Mouse (Mus musculus): Measurements from ENCODE around the gene Nfkbie. TPM values are rescaled to one million over a fixed set of nuclear protein-coding genes. Genes with fewer than 3 reads are reported as not detected.

Gene Nfkbie
- total and polyA plus RNA-seq, 3 experiments = 78.7 to 136 (median 90.0) TPM

DNA sequence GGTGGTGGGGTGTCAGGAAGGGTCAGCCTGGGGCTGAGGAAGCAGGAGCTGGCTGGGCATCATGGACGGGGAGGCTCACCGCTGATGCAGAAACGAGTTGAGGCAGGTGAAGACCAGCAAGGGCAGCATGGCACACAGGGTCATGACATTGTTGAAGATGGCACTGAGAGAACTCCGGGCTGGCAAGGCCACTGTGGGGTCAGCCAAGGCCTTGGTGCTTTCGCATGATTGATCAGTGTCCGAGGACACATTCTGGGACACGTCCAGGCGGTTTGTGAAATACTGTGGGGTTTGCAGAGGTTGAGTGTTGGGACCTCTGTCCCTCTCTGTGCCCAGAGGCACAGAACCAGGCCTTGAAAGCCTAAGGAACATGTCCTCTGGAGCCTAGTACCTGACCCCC, 34.3 kb downstream of the Nfkbie start:
- no peak overlapping the region for H3K9ac ChIP-seq (ENCODE audit: insufficient read depth, low read depth)
- H3K4me1 ChIP-seq (ENCODE audit: control insufficient read depth in 1 of 2, insufficient read depth in 2 of 2) = peaks cover 13 to 42% of the 10 kb centered on the region in 2 experiments
- no peak for DNase-seq (ENCODE audit: extremely low read depth)
- H3K9me3 ChIP-seq (replicated peaks; ENCODE audit: low read length) = peaks cover 10% of the 10 kb centered on the region
- H3K27ac ChIP-seq (ENCODE audit: insufficient read depth, low read depth) = no peak overlapping the region
- H3K27me3 ChIP-seq (replicated peaks) = no peaks in the 10 kb centered on the region
- H3K4me2 ChIP-seq (ENCODE audit: insufficient read depth, low read depth, poor library complexity, severe bottlenecking) = no peak overlapping the region
- H3K36me3 ChIP-seq (replicated peaks in 1 of 2; ENCODE audit: control insufficient read depth in 1 of 2, insufficient read depth in 1 of 2, low read length in 1 of 2) = peaks cover 30 to 68% of the 10 kb centered on the region in 2 experiments
- TF ChIP-seq IRF4 (IDR thresholded peaks at IDR 0.05; ENCODE audit: low read depth, low read length) (no peak), MYC (IDR thresholded peaks at IDR 0.05; ENCODE audit: low read depth, low read length) (no peak), USF1 (IDR thresholded peaks at IDR 0.05; ENCODE audit: low read depth, low read length) (no peak), KAT2A (IDR thresholded peaks at IDR 0.05; ENCODE audit: insufficient replicate concordance, low read length) (no peak), MAFK (IDR thresholded peaks at IDR 0.05; ENCODE audit: insufficient replicate concordance, low read length) (no peak), CTCF (conservative IDR thresholded peaks at IDR 0.05 in 1 of 2, IDR thresholded peaks at IDR 0.05 in 1 of 2; ENCODE audit: low read depth in 2 of 2, low read length in 2 of 2) (no peak), POLR2A (IDR thresholded peaks at IDR 0.05; ENCODE audit: low read depth, low read length) (no peak), UBTF (IDR thresholded peaks at IDR 0.05; ENCODE audit: low read depth, low read length) (no peak), SIN3A (IDR thresholded peaks at IDR 0.05; ENCODE audit: low read length) (no peak), MAZ (IDR thresholded peaks at IDR 0.05; ENCODE audit: low read depth, low read length) (no peak), POLR2AphosphoS2 (IDR thresholded peaks at IDR 0.05; ENCODE audit: low read depth, low read length) (no peak), USF2 (conservative IDR thresholded peaks at IDR 0.05; ENCODE audit: low read depth, low read length) (no peak), ZMIZ1 (IDR thresholded peaks at IDR 0.05; ENCODE audit: low read depth, low read length) (no peak)
- in situ Hi-C loops (cut with MboI; ENCODE audit: low pct_ligation_motif_present, low pct_unique_long_range_greater_than_20kb, low sequenced_read_pairs) = loop anchor here (5.0 kb wide), 2 partner anchors 37 to 127 kb away; no protein-coding TSS in a partner anchor
- no peak overlapping the region for H3K4me3 ChIP-seq (replicated peaks in 1 of 3; ENCODE audit: low read depth in 2 of 3, low read length in 2 of 3, poor library complexity in 1 of 3)
- dilution Hi-C loops (cut with MboI; ENCODE audit: extremely low pct_ligation_motif_present, extremely low pct_unique_long_range_greater_than_20kb, low sequenced_read_pairs) = no loop called here
- 0 out of 2 replicates have a peak, but pooled peaks cover 3% of the 10 kb centered on the region for H3K79me2 ChIP-seq (replicated peaks; ENCODE audit: control insufficient read depth, extremely low read depth, insufficient read depth, poor library complexity, severe bottlenecking)

DNA sequence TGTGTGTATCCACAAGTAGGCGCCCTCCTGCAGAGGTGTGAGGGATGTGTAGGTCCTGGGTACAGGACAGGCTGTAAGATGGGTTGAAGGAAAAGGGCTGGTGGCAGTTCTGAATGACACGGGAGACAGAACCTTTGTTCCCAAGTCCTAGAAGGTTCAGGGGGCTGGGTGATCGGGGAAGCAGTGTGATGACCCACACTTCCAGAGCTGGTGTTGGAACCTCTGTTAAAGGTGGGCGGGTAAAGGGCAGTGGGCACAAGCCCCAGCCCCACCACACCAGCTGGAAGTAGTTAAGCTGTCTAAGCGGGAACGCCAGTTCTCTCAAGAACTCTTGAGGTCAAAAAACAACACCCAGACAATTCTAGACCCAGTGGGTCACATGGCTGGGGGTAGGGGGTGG, 34.9 kb downstream of the Nfkbie start:
- in situ Hi-C loops (cut with MboI; ENCODE audit: low pct_ligation_motif_present, low pct_unique_long_range_greater_than_20kb, low sequenced_read_pairs) (no loop called here), dilution Hi-C loops (cut with MboI; ENCODE audit: extremely low pct_ligation_motif_present, extremely low pct_unique_long_range_greater_than_20kb, low sequenced_read_pairs) (no loop called here)
- peaks cover 10% of the 10 kb centered on the region for H3K9me3 ChIP-seq (replicated peaks; ENCODE audit: low read length)
- H3K9ac ChIP-seq (ENCODE audit: insufficient read depth, low read depth) = no peak overlapping the region
- TF ChIP-seq ZKSCAN1 (IDR thresholded peaks at IDR 0.05; ENCODE audit: borderline replicate concordance, low read depth, low read length) = no peak
- TF ChIP-seq USF1 (IDR thresholded peaks at IDR 0.05; ENCODE audit: low read depth, low read length) = no peak
- TF ChIP-seq PAX5 (IDR thresholded peaks at IDR 0.05; ENCODE audit: low read length) = no peak
- TF ChIP-seq MYC (IDR thresholded peaks at IDR 0.05; ENCODE audit: low read depth, low read length) = no peak
- no peak for TF ChIP-seq IRF4 (IDR thresholded peaks at IDR 0.05; ENCODE audit: low read depth, low read length)
- no peak for TF ChIP-seq RCOR1 (conservative IDR thresholded peaks at IDR 0.05; ENCODE audit: low read depth, low read length)
- TF ChIP-seq NRF1 (IDR thresholded peaks at IDR 0.05; ENCODE audit: low read depth, low read length) = no peak
- TF ChIP-seq ELF1 (IDR thresholded peaks at IDR 0.05; ENCODE audit: low read depth, low read length) = no peak
- no peak for TF ChIP-seq ZMIZ1 (IDR thresholded peaks at IDR 0.05; ENCODE audit: low read depth, low read length)
- no peak for TF ChIP-seq SMC3 (IDR thresholded peaks at IDR 0.05; ENCODE audit: low read depth, low read length)
- no peak for TF ChIP-seq HCFC1 (IDR thresholded peaks at IDR 0.05; ENCODE audit: low read depth, low read length)
- TF ChIP-seq KAT2A (IDR thresholded peaks at IDR 0.05; ENCODE audit: insufficient replicate concordance, low read length) = no peak
- TF ChIP-seq RAD21 (IDR thresholded peaks at IDR 0.05; ENCODE audit: low read depth, low read length) = no peak
- no peak for TF ChIP-seq JUND (conservative IDR thresholded peaks at IDR 0.05; ENCODE audit: low read depth, low read length)
- TF ChIP-seq CTCF (conservative IDR thresholded peaks at IDR 0.05 in 1 of 2, IDR thresholded peaks at IDR 0.05 in 1 of 2; ENCODE audit: low read depth in 2 of 2, low read length in 2 of 2) = no peak
- TF ChIP-seq UBTF (IDR thresholded peaks at IDR 0.05; ENCODE audit: low read depth, low read length) = no peak
- TF ChIP-seq ETS1 (conservative IDR thresholded peaks at IDR 0.05; ENCODE audit: low read depth, low read length) = no peak
- TF ChIP-seq MAZ (IDR thresholded peaks at IDR 0.05; ENCODE audit: low read depth, low read length) = no peak
- no peak for DNase-seq (ENCODE audit: extremely low read depth)
- no peaks in the 10 kb centered on the region for H3K27me3 ChIP-seq (replicated peaks)
- peaks cover 13 to 37% of the 10 kb centered on the region in 2 experiments for H3K4me1 ChIP-seq (ENCODE audit: control insufficient read depth in 1 of 2, insufficient read depth in 2 of 2)
- H3K79me2 ChIP-seq (replicated peaks; ENCODE audit: control insufficient read depth, extremely low read depth, insufficient read depth, poor library complexity, severe bottlenecking) = 0 out of 2 replicates have a peak, but pooled peaks cover 3% of the 10 kb centered on the region
- H3K4me2 ChIP-seq (ENCODE audit: insufficient read depth, low read depth, poor library complexity, severe bottlenecking) = no peak overlapping the region
- H3K4me3 ChIP-seq (replicated peaks in 1 of 3; ENCODE audit: low read depth in 2 of 3, low read length in 2 of 3, poor library complexity in 1 of 3) = no peak overlapping the region
- no peak overlapping the region for H3K27ac ChIP-seq (ENCODE audit: insufficient read depth, low read depth)
- H3K36me3 ChIP-seq (replicated peaks in 1 of 2; ENCODE audit: control insufficient read depth in 1 of 2, insufficient read depth in 1 of 2, low read length in 1 of 2) = peaks cover 27 to 62% of the 10 kb centered on the region in 2 experiments

All from CH12.LX (cell line).